Mouse (Mus musculus): ENCODE data around the gene Cpsf4. TPM values are rescaled to one million over a fixed set of nuclear protein-coding genes. Genes with fewer than 3 reads are reported as not detected.
"Not testable (repeated sequence)": the region's sequence is repeated elsewhere in the genome, so short reads cannot be mapped to it uniquely, and the experiment has no call there.

Gene Cpsf4
- polyA plus RNA-seq, 1 experiment, result 23.2 TPM

GRCm38 (mm10) chr5:145129124-145129523 lies 37.9 kb upstream of the Cpsf4 start:
- no peak overlapping the region for H3K4me3 ChIP-seq (ENCODE audit: low read depth, low read length)
- WGBS, result 79% methylated on average over 4 of the region's 4 CpGs
- no peak overlapping the region for H3K27ac ChIP-seq (ENCODE audit: insufficient read depth, low read depth, low read length)

GRCm38 (mm10) chr5:145129773-145130172 lies 37.2 kb upstream of the Cpsf4 start:
- peaks cover 90% of the 10 kb centered on the region for H3K36me3 ChIP-seq (ENCODE audit: control insufficient read depth, insufficient read depth, low read length)
- not testable (repeated sequence) for H3K4me1 ChIP-seq (ENCODE audit: control insufficient read depth, insufficient read depth, insufficient read length, low read length); H3K27me3 ChIP-seq (ENCODE audit: control insufficient read depth, insufficient read depth, low read length); H3K27ac ChIP-seq (ENCODE audit: insufficient read depth, low read depth, low read length); H3K4me3 ChIP-seq (ENCODE audit: low read depth, low read length)
- WGBS, result 81% methylated on average over 6 of the region's 6 CpGs

More at GRCm38 (mm10) chr5:145129124-145129523, 37.9 kb upstream of the Cpsf4 start:
- H3K36me3 ChIP-seq (ENCODE audit: control insufficient read depth, insufficient read depth, low read length), result peaks cover 90% of the 10 kb centered on the region
- no peaks in the 10 kb centered on the region for H3K27me3 ChIP-seq (ENCODE audit: control insufficient read depth, insufficient read depth, low read length)
- no peak for TF ChIP-seq CTCF (IDR thresholded peaks at IDR 0.05; ENCODE audit: extremely low read depth, insufficient read length, insufficient replicate concordance, low read depth, low read length)
- no peak for TF ChIP-seq POLR2A (IDR thresholded peaks at IDR 0.05; ENCODE audit: low read depth, low read length)
- no peaks in the 10 kb centered on the region for H3K4me1 ChIP-seq (ENCODE audit: control insufficient read depth, insufficient read depth, insufficient read length, low read length)

- Histone ChIP-seq H3K4me3 (ENCODE audit: low read depth, low read length) (no peak overlapping the region), H3K27ac (ENCODE audit: insufficient read depth, low read depth, low read length) (no peak overlapping the region), H3K27me3 (ENCODE audit: control insufficient read depth, insufficient read depth, low read length) (no peaks in the 10 kb centered on the region), H3K4me1 (ENCODE audit: control insufficient read depth, insufficient read depth, insufficient read length, low read length) (no peaks in the 10 kb centered on the region; the same call in 1 of the 2 replicates), H3K36me3 (ENCODE audit: control insufficient read depth, insufficient read depth, low read length) (peaks cover 89% of the 10 kb centered on the region)
- WGBS, result 77% methylated on average over 11 of the region's 11 CpGs
- TF ChIP-seq POLR2A (IDR thresholded peaks at IDR 0.05; ENCODE audit: low read depth, low read length) (no peak), CTCF (IDR thresholded peaks at IDR 0.05; ENCODE audit: extremely low read depth, insufficient read length, insufficient replicate concordance, low read depth, low read length) (no peak)
These were observed 36.8 kb upstream of the Cpsf4 start for GRCm38 (mm10) chr5:145130191-145130590.

- Histone ChIP-seq H3K27me3 (ENCODE audit: control insufficient read depth, insufficient read depth, low read length) (no peaks in the 10 kb centered on the region), H3K36me3 (ENCODE audit: control insufficient read depth, insufficient read depth, low read length) (peaks cover 84% of the 10 kb centered on the region), H3K27ac (ENCODE audit: insufficient read depth, low read depth, low read length) (no peak overlapping the region), H3K4me1 (ENCODE audit: control insufficient read depth, insufficient read depth, insufficient read length, low read length) (no peaks in the 10 kb centered on the region; the same call in 1 of the 2 replicates), H3K4me3 (ENCODE audit: low read depth, low read length) (no peak overlapping the region)
- TF ChIP-seq POLR2A (IDR thresholded peaks at IDR 0.05; ENCODE audit: low read depth, low read length) (no peak), CTCF (IDR thresholded peaks at IDR 0.05; ENCODE audit: extremely low read depth, insufficient read length, insufficient replicate concordance, low read depth, low read length) (no peak)
- 72% methylated on average over 3 of the region's 3 CpGs for WGBS
These were observed 36.0 kb upstream of the Cpsf4 start for GRCm38 (mm10) chr5:145130995-145131394.

- H3K27me3 ChIP-seq (ENCODE audit: control insufficient read depth, insufficient read depth, low read length); H3K4me1 ChIP-seq (ENCODE audit: control insufficient read depth, insufficient read depth, insufficient read length, low read length); H3K4me3 ChIP-seq (ENCODE audit: low read depth, low read length); H3K27ac ChIP-seq (ENCODE audit: insufficient read depth, low read depth, low read length): not testable (repeated sequence)
- WGBS, result 87% methylated on average over 6 of the region's 6 CpGs
- H3K36me3 ChIP-seq (ENCODE audit: control insufficient read depth, insufficient read depth, low read length), result peaks cover 68% of the 10 kb centered on the region
These were observed 33.7 kb upstream of the Cpsf4 start for GRCm38 (mm10) chr5:145133275-145133674.

GRCm38 (mm10) chr5:145138836-145139235 lies 28.2 kb upstream of the Cpsf4 start:
- peaks cover 40% of the 10 kb centered on the region for H3K36me3 ChIP-seq (ENCODE audit: control insufficient read depth, insufficient read depth, low read length)
- no peak for TF ChIP-seq CTCF (IDR thresholded peaks at IDR 0.05; ENCODE audit: extremely low read depth, insufficient read length, insufficient replicate concordance, low read depth, low read length)
- no peak for TF ChIP-seq POLR2A (IDR thresholded peaks at IDR 0.05; ENCODE audit: low read depth, low read length)
- 2% methylated on average over 6 of the region's 6 CpGs for whole genome bisulfite sequencing
- H3K4me3 ChIP-seq (ENCODE audit: low read depth, low read length), result no peak overlapping the region; the same call in 1 of the 2 replicates
- no peak overlapping the region for H3K27ac ChIP-seq (ENCODE audit: insufficient read depth, low read depth, low read length)
- H3K27me3 ChIP-seq (ENCODE audit: control insufficient read depth, insufficient read depth, low read length), result no peaks in the 10 kb centered on the region
- H3K4me1 ChIP-seq (ENCODE audit: control insufficient read depth, insufficient read depth, insufficient read length, low read length), result peaks cover 4% of the 10 kb centered on the region; the same call in 1 of the 2 replicates

GRCm38 (mm10) chr5:145139571-145140519 lies 27.2 kb upstream of the Cpsf4 start, which contains the start of the genes Pdap1 and Bud31:
Pdap1 (minus strand) TSS chr5:145140238.
Bud31 (plus strand) TSS chr5:145140362.
- H3K27ac ChIP-seq (ENCODE audit: insufficient read depth, low read depth, low read length), result peak within 1 kb of the TSS; percentile 96
- peaks cover 37% of the 10 kb centered on the region for H3K36me3 ChIP-seq (ENCODE audit: control insufficient read depth, insufficient read depth, low read length)
- peak within 1 kb of the TSS; percentile 82 for H3K4me3 ChIP-seq (ENCODE audit: low read depth, low read length)
- H3K4me1 ChIP-seq (ENCODE audit: control insufficient read depth, insufficient read depth, insufficient read length, low read length), result peaks cover 4% of the 10 kb centered on the region; the same call in 1 of the 2 replicates
- no peaks in the 10 kb centered on the region for H3K27me3 ChIP-seq (ENCODE audit: control insufficient read depth, insufficient read depth, low read length)
- WGBS, result under 1% methylated on average over 84 of the region's 84 CpGs
- peak; percentile 85 for TF ChIP-seq POLR2A (IDR thresholded peaks at IDR 0.05; ENCODE audit: low read depth, low read length)
- no peak for TF ChIP-seq CTCF (IDR thresholded peaks at IDR 0.05; ENCODE audit: extremely low read depth, insufficient read length, insufficient replicate concordance, low read depth, low read length)
